Mouse (Mus musculus) bone marrow macrophage, adult 2 months (primary cell): ENCODE results near the gene Tll2.

Experiments used
- CTCF ChIP-seq: IDR thresholded peaks from 2 replicates; pipeline ENCODE4 v1.5.1; 2012; ENCODE audit warnings: low read depth, mild to moderate bottlenecking, low read length, moderate library complexity
- POLR2A ChIP-seq: IDR thresholded peaks from 2 replicates; pipeline ENCODE4 v1.6.1; 2012; ENCODE audit warnings: mild to moderate bottlenecking, low read depth, low read length, borderline replicate concordance

- TF ChIP-seq POLR2A = no peak
- no peak for TF ChIP-seq CTCF
Observed at GRCm38 (mm10) chr19:41104922-41105321, 101.7 kb downstream of the Tll2 start.
